9 mouse cellular contexts compared by ENCODE assay signal in the genomic region with DNA sequence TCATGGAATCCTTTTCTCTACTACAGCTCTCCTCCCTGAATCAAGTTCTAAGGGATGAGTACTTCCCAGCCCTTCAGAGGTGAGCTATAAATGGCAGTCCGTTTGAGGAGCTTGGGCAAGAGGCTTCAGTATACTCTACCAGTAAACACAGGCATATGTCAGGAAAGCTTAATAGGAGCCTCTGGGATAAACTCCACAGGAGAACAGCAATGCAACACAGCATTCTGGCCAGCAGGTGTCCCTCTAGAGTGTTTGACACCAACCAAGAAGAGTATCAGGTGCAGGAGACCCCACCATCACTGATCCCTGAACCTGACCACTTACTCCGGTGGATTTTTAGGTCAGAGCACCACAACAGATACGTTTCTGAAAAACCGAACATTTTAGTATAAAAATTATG.
A peak's percentile ranks its signal among the peaks of the same experiment; 100 is the strongest.
DNase-seq lines count a peak whose midpoint lies in the region; ATAC-seq and TF ChIP-seq lines count a peak whose summit lies in the region.
"Had no signal": no experiment of that assay in that cellular context is flagged by ENCODE, and none has a peak within 500 bp of the region (broad histone marks: within the 10 kb centered on the region; RNA-seq: fewer than 3 reads in every experiment).

No protein-coding gene starts in this region.

- no peak for ATAC-seq in liver, embryonic 12.5 days

- H3K36me3 ChIP-seq in liver, adult 2 months (ENCODE audit: control insufficient read depth, insufficient read depth, low read length): peaks cover 20% of the 10 kb centered on the region
- H3K36me3 ChIP-seq in liver, embryonic 12.5 days: no peaks in the 10 kb centered on the region
- H3K36me3 ChIP-seq: G1E had no signal

- H3K4me1 ChIP-seq in cerebellum, adult 2 months (ENCODE audit: control insufficient read depth, insufficient read depth, low read length): peaks cover 11% of the 10 kb centered on the region
- peaks cover 64% of the 10 kb centered on the region for H3K4me1 ChIP-seq in liver, adult 2 months (ENCODE audit: control insufficient read depth, insufficient read depth, low read length)
- H3K4me1 ChIP-seq in liver, embryonic 12.5 days: no peaks in the 10 kb centered on the region

- H3K4me2 ChIP-seq in liver, embryonic 12.5 days: no peak overlapping the region

- no peaks in the 10 kb centered on the region for H3K27me3 ChIP-seq in cerebellum, adult 2 months (ENCODE audit: control insufficient read depth, insufficient read depth, low read length)
- no peaks in the 10 kb centered on the region for H3K27me3 ChIP-seq in liver, adult 2 months (ENCODE audit: control insufficient read depth, insufficient read depth, low read length)
- H3K27me3 ChIP-seq in liver, embryonic 12.5 days (replicated peaks): peaks cover 6% of the 10 kb centered on the region; the same call in 1 of the 2 replicates

- peak; percentile 54; the same call in 1 of the 2 replicates for TF ChIP-seq CTCF in cerebellum, adult 2 months (IDR thresholded peaks at IDR 0.05; ENCODE audit: borderline replicate concordance, insufficient read depth, low read depth, low read length)
- peak; percentile 16; the same call in 1 of the 2 replicates for TF ChIP-seq CTCF in liver, adult 2 months (IDR thresholded peaks at IDR 0.05; ENCODE audit: low read depth, low read length)

- DNase-seq in cerebellum, adult 2 months: peak; percentile 48 to 60
- DNase-seq in cerebellum, adult 9-11 months: no peak
- no peak for DNase-seq in liver, adult 2 months (ENCODE audit: extremely low read depth, low read depth, low spot score)
- DNase-seq in cerebellum, adult 8-10 months: peak; percentile 41
- DNase-seq in kidney, postnatal 14 days: peak; percentile 64
- peak; percentile 46 for DNase-seq in thymus, postnatal 25 days
- DNase-seq in frontal cortex, postnatal 10 days (ENCODE audit: low spot score in 2 of 2): no peak

- H3K79me2 ChIP-seq in liver, adult 2 months (ENCODE audit: control insufficient read depth, insufficient read depth, low read length): peaks cover 32% of the 10 kb centered on the region; the same call in 1 of the 2 replicates

- no peak overlapping the region for H3K4me3 ChIP-seq in cerebellum, adult 2 months (replicated peaks; ENCODE audit: insufficient read depth, low read depth, low read length)
- H3K4me3 ChIP-seq in liver, adult 2 months (ENCODE audit: insufficient read depth, low read depth, low read length): no peak overlapping the region
- no peak overlapping the region for H3K4me3 ChIP-seq in liver, embryonic 12.5 days

- H3K27ac ChIP-seq in cerebellum, adult 2 months (ENCODE audit: insufficient read depth, low read length): no peak overlapping the region
- H3K27ac ChIP-seq in liver, adult 2 months (replicated peaks; ENCODE audit: insufficient read depth, low read depth, low read length): peak overlapping the region; percentile 93
- H3K27ac ChIP-seq in liver, embryonic 12.5 days: no peak overlapping the region

- H3K9ac ChIP-seq in liver, adult 2 months (ENCODE audit: low read depth, low read length): peak overlapping the region; percentile 66
- no peak overlapping the region for H3K9ac ChIP-seq in liver, embryonic 12.5 days

- no peaks in the 10 kb centered on the region for H3K9me3 ChIP-seq in liver, embryonic 12.5 days (replicated peaks)
- H3K9me3 ChIP-seq: G1E had no signal

- no peak for TF ChIP-seq POLR2A in cerebellum, adult 2 months (IDR thresholded peaks at IDR 0.05; ENCODE audit: borderline replicate concordance, insufficient read depth, low read length)
- no peak for TF ChIP-seq POLR2A in liver, adult 2 months (IDR thresholded peaks at IDR 0.05; ENCODE audit: extremely low read depth, insufficient read depth, low read length)

- WGBS in cerebellum, adult 2 months: 69% methylated on average over 4 of the region's 4 CpGs
- 20% methylated on average over 4 of the region's 4 CpGs for WGBS in liver, adult 2 months
- 34% methylated on average over 4 of the region's 4 CpGs for WGBS in liver, embryonic 12.5 days (ENCODE audit: insufficient replicate concordance)

Comparison
In these comparisons a context has a peak if more than half of its experiments do, and no peak if none do; other contexts are left out.
1. DNase-seq: peak in cerebellum, adult 2 months (2 of 2), cerebellum, adult 8-10 months (single experiment), kidney, postnatal 14 days (single experiment) and thymus, postnatal 25 days (single experiment); none in cerebellum, adult 9-11 months (single experiment), liver, adult 2 months (single experiment) and frontal cortex, postnatal 10 days (0 of 2).